Mouse (Mus musculus): ENCODE data around the gene Kirrel. TPM values are rescaled to one million over a fixed set of nuclear protein-coding genes. Genes with fewer than 3 reads are reported as not detected.
A peak's percentile ranks its signal among the peaks of the same experiment; 100 is the strongest.

Gene Kirrel
- polyA plus RNA-seq, 1 experiment = 10.2 TPM

- Histone ChIP-seq H3K27me3 (replicated peaks; ENCODE audit: control insufficient read depth, insufficient read depth, low read length) (no peaks in the 10 kb centered on the region), H3K4me1 (ENCODE audit: control insufficient read depth, insufficient read depth, low read length) (no peaks in the 10 kb centered on the region), H3K36me3 (ENCODE audit: control insufficient read depth, insufficient read depth, low read length) (no peaks in the 10 kb centered on the region), H3K4me3 (ENCODE audit: insufficient read depth, low read depth, low read length) (peak overlapping the region; percentile 45), H3K27ac (ENCODE audit: insufficient read depth, low read depth, low read length) (no peak overlapping the region)
- WGBS = 31% methylated on average over 8 of the region's 8 CpGs
- DNase-seq = no peak
- no peak for TF ChIP-seq POLR2A (IDR thresholded peaks at IDR 0.05; ENCODE audit: low read depth, low read length)
- TF ChIP-seq CTCF (conservative IDR thresholded peaks at IDR 0.05; ENCODE audit: insufficient read depth, insufficient read length, low read depth, low read length) = no peak
Observed at GRCm38 (mm10) chr3:87173486-87174085, 961 bp downstream of the Kirrel start.

DNA sequence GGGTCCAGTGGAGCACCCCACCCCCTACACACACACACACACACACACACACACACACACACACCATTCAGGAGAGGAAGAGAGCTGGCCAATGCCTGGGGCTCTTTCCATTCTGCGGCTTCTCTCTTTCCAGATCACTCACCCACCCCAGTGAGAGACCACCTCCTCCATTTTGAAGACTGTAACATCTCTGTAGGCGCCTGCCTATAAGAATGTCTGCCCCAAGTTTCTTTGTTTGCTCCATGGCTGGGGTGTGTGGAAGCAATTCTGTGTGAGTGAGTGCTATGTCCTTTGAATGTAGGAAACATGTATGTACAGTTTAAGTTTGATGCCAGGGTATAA, 1.5 kb downstream of the Kirrel start:
- no peaks in the 10 kb centered on the region for H3K27me3 ChIP-seq (replicated peaks; ENCODE audit: control insufficient read depth, insufficient read depth, low read length)
- TF ChIP-seq POLR2A (IDR thresholded peaks at IDR 0.05; ENCODE audit: low read depth, low read length) (no peak), CTCF (conservative IDR thresholded peaks at IDR 0.05; ENCODE audit: insufficient read depth, insufficient read length, low read depth, low read length) (no peak)
- no peaks in the 10 kb centered on the region for H3K36me3 ChIP-seq (ENCODE audit: control insufficient read depth, insufficient read depth, low read length)
- no peak overlapping the region for H3K27ac ChIP-seq (ENCODE audit: insufficient read depth, low read depth, low read length)
- no peaks in the 10 kb centered on the region for H3K4me1 ChIP-seq (ENCODE audit: control insufficient read depth, insufficient read depth, low read length)
- no peak for DNase-seq
- H3K4me3 ChIP-seq (ENCODE audit: insufficient read depth, low read depth, low read length) = peak overlapping the region; percentile 36
- WGBS = 52% methylated on average over 2 of the region's 2 CpGs

DNA sequence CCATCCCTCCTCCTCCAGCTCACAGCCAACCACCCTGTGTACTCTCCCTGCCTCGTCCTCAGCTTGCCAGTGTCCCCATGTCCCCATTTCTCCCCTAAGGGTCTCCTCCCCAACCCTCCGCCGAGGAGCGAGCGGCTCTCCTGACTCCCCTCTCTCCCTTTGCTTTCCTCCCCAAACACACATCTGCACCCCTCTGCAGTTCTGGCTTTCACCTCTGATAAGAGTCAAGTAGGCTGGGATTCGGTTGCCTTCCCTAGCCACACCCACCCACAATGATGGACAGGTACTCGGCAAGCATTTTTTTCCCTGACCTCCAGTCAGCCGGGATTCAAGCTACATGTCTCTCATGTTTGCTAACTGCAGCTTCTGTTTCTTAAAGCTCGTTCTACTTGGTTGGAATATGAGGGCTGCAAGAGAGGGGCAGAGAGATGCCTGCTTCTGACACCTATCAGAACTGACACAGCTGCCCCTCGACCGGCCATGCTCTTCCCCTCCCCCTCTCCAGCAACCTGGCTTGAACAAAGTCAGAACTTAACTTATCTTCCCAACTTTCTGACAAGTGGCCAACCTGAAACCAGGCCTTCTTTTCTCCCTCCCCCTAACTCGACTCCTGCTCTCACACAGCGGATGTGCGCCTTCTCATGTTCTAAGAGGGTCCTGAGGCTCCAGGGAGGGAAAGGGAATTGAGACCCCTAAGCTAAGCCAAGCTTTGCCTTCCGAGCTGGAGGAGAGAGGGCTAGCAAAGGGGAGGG, 2.0 kb downstream of the Kirrel start:
- 32% methylated on average over 15 of the region's 15 CpGs for WGBS

GRCm38 (mm10) chr3:87171201-87172100, 3.1 kb downstream of the Kirrel start:
- TF ChIP-seq POLR2A (IDR thresholded peaks at IDR 0.05; ENCODE audit: low read depth, low read length) (no peak), CTCF (conservative IDR thresholded peaks at IDR 0.05; ENCODE audit: insufficient read depth, insufficient read length, low read depth, low read length) (no peak)
- H3K4me3 ChIP-seq (ENCODE audit: insufficient read depth, low read depth, low read length) = peak overlapping the region; percentile 12; the same call in 1 of the 2 replicates
- DNase-seq = no peak
- no peak overlapping the region; the same call in 1 of the 2 replicates for H3K27ac ChIP-seq (ENCODE audit: insufficient read depth, low read depth, low read length)
- no peaks in the 10 kb centered on the region for H3K36me3 ChIP-seq (ENCODE audit: control insufficient read depth, insufficient read depth, low read length)
- no peaks in the 10 kb centered on the region for H3K27me3 ChIP-seq (replicated peaks; ENCODE audit: control insufficient read depth, insufficient read depth, low read length)
- H3K4me1 ChIP-seq (ENCODE audit: control insufficient read depth, insufficient read depth, low read length) = no peaks in the 10 kb centered on the region
- WGBS = 59% methylated on average over 13 of the region's 13 CpGs

More for the DNA sequence above, 2.0 kb downstream of the Kirrel start:
- H3K4me1 ChIP-seq (ENCODE audit: control insufficient read depth, insufficient read depth, low read length) = no peaks in the 10 kb centered on the region
- H3K27ac ChIP-seq (ENCODE audit: insufficient read depth, low read depth, low read length) = no peak overlapping the region
- H3K27me3 ChIP-seq (replicated peaks; ENCODE audit: control insufficient read depth, insufficient read depth, low read length) = no peaks in the 10 kb centered on the region
- DNase-seq = no peak
- peak overlapping the region; percentile 36 for H3K4me3 ChIP-seq (ENCODE audit: insufficient read depth, low read depth, low read length)
- H3K36me3 ChIP-seq (ENCODE audit: control insufficient read depth, insufficient read depth, low read length) = no peaks in the 10 kb centered on the region
- TF ChIP-seq CTCF (conservative IDR thresholded peaks at IDR 0.05; ENCODE audit: insufficient read depth, insufficient read length, low read depth, low read length) (no peak), POLR2A (IDR thresholded peaks at IDR 0.05; ENCODE audit: low read depth, low read length) (no peak)

DNA sequence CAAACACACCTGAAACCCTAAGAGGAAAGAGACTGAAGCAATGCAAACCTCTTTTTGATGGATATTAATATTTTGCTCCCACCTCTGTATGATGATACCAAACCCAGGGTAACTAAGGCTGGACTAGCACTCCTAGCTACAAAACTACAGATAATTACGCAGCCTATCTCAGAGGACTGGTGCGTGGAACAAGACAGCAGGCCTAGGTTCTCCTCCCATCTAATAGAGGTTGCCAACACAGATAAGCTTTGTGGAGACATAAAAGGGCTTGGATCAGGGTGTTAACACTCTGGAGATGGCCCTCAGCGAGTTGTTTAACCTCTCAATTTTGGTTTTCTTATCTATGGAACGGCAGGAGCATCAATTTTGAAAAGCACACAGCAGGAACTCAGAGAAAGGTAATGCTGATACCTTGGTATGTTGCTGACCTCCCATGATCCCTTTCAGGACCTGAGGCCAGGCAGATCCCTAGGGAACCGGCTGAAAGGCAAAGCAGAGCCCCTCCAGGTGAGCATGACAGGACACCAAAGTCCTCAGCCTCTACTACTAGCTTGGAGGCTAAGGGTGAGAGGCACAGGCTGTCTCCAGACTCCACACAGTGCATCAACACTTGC, 5.0 kb downstream of the Kirrel start:
- 77% methylated on average over 5 of the region's 5 CpGs for WGBS
- Histone ChIP-seq H3K27ac (ENCODE audit: insufficient read depth, low read depth, low read length) (no peak overlapping the region), H3K36me3 (ENCODE audit: control insufficient read depth, insufficient read depth, low read length) (no peaks in the 10 kb centered on the region), H3K4me1 (ENCODE audit: control insufficient read depth, insufficient read depth, low read length) (no peaks in the 10 kb centered on the region), H3K27me3 (replicated peaks; ENCODE audit: control insufficient read depth, insufficient read depth, low read length) (no peaks in the 10 kb centered on the region), H3K4me3 (ENCODE audit: insufficient read depth, low read depth, low read length) (no peak overlapping the region)
- DNase-seq = no peak
- no peak for TF ChIP-seq POLR2A (IDR thresholded peaks at IDR 0.05; ENCODE audit: low read depth, low read length)
- no peak for TF ChIP-seq CTCF (conservative IDR thresholded peaks at IDR 0.05; ENCODE audit: insufficient read depth, insufficient read length, low read depth, low read length)

DNA sequence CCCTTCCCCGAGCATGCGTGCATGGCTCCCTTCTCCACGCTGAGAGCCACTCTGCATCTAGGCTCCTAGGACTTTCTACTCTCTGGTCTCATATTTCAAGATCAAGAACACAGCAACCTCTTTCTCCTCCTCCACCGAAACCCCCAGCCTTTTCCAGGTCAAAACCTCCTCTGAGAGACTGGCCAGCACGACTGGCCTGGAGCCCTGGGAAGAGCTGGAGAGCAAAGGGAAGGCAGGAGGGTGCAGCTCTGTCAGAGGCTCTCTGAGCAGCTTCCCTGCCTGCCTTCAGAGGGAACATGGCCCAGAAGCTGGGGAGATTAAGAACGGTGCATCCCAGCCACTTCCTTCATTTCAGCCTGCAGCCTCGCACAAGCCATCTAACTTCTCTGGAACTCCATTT, 5.8 kb downstream of the Kirrel start:
- no peak for DNase-seq
- TF ChIP-seq POLR2A (IDR thresholded peaks at IDR 0.05; ENCODE audit: low read depth, low read length) (no peak), CTCF (conservative IDR thresholded peaks at IDR 0.05; ENCODE audit: insufficient read depth, insufficient read length, low read depth, low read length) (no peak)
- 52% methylated on average over 7 of the region's 7 CpGs for WGBS
- no peaks in the 10 kb centered on the region for H3K36me3 ChIP-seq (ENCODE audit: control insufficient read depth, insufficient read depth, low read length)
- no peak overlapping the region for H3K27ac ChIP-seq (ENCODE audit: insufficient read depth, low read depth, low read length)
- H3K4me3 ChIP-seq (ENCODE audit: insufficient read depth, low read depth, low read length) = no peak overlapping the region
- H3K27me3 ChIP-seq (replicated peaks; ENCODE audit: control insufficient read depth, insufficient read depth, low read length) = no peaks in the 10 kb centered on the region
- no peaks in the 10 kb centered on the region for H3K4me1 ChIP-seq (ENCODE audit: control insufficient read depth, insufficient read depth, low read length)

Data from kidney, adult 2 months (tissue).